Mouse (Mus musculus): ENCODE measurements around the gene Zfp811.
"Not testable (repeated sequence)": the region's sequence is repeated elsewhere in the genome, so short reads cannot be mapped to it uniquely, and the experiment has no call there.

The Zfp811 gene

DNA sequence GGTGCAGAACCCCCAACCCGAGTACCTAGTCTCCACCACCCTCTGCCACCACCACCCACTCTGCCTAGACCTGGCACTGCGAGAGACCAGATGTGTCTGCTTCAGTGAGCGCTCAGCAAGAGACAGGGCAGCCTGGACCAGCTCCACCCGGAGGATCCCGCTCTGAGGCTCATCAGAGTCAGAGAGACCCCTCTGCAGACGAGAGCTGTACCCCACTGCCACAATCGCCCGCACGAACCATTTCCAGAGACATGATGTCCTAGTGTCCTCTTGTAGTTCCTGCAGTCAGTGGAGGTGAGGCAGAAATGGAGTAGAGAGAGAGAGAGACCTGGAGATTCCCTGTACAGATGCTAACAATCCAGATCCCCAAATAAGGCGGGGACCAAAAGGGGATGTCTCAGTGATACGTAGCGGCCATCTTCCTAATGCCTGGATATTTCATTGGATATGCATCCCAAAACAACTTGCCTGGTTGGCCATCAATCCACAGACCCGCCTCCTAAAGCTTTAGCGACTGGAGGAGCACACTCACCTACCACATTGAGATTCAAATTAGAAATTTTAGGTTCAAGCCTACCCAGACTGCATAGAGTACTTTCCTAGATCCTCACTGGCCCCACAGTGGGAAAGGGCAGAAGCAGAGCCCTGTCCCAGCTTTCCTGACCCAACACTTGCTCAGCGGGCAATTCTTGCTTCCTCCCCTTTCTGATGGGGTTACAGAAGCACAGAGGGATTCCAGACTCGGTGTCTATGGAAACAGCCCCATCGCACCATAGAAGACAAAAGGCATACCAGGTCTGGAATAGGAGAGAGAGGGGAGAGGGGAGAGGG lies at the start of gene Zfp811:
Zfp811 (minus strand) TSS at position 388 of the 831 bp plus-strand sequence.
- DNase-seq (ENCODE audit: low spot score) = no peak

GRCm38 (mm10) chr17:32856713-32857112 lies 47.0 kb upstream of the Zfp811 start:
- DNase-seq (ENCODE audit: low spot score) = not testable (repeated sequence)

DNA sequence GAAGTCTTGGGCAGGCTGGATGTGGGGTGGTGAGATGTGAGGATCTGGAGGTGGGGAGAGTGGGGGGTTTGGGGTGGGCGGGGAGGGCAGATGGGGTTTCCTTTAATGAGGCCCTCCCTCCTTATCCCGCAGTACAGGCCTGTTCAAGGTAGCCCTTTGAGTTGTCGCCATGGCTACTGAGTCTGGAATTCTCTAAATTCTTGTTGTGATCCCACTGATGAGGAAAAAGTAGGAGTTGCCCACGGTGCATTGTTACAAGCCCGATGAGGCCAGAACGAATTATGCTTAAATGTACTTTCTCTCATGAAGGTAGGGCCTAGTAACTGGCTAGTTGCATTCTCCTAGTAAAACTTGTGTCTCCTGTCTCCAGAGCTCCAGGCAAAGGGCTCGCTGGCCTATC lies 41.9 kb upstream of the Zfp811 start:
- no peak for DNase-seq (ENCODE audit: low spot score)

DNA sequence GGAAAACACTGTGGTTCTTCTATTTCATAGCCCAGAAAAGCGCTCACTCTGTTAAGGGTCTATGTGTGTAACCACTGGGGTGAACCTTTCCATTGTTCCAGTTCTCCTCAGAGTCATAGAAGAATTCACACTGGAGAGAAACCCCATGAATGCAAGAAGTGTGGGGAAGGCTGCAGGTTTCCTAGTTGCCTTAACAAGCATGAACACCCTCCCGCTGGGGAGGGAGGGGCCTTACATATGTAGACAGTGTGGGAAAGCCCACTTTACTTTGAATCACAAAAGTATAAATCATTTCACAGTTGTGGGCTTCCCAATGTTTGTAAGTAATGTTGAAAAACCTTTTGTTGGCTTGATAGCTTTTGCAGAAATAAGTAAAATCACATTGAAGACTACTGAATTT lies 31.7 kb upstream of the Zfp811 start:
- DNase-seq (ENCODE audit: low spot score) = no peak

DNA sequence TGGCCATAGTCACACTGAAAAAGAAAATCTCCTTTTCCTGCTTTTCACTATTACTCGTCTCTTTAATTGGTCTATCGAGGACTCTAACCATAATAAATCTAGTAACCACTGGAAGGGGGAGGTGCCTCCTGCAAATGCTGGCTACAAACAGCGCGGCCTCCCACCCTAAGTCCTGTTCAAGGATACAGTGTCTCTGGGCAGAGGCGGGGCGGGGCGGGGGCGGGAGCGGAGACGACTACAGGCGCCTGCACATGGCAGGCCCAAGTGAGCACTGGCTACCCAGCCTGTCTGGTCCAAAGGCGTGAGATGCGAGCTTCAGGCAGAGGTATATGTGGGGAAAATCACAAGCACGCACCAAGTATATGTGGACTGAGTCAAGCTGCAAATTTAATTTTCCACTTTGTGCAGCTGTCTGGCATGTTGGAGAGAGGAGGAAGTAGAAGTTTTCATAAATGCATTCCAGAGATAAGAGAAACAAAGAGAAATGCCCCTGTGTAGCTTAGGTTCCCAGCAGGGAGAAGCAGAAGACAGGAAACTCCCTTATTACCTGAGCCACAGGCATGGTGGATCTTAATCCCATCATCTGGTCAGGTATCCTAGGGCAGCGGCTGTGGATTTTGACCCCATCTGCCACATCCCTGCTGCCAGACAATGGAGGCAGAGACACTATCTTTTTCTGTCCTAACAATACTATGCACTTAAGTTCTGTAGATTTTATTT lies 29.5 kb upstream of the Zfp811 start:
- no peak for DNase-seq (ENCODE audit: low spot score)

GRCm38 (mm10) chr17:32830418-32830782 lies 20.7 kb upstream of the Zfp811 start:
- DNase-seq (ENCODE audit: low spot score) = no peak

DNA sequence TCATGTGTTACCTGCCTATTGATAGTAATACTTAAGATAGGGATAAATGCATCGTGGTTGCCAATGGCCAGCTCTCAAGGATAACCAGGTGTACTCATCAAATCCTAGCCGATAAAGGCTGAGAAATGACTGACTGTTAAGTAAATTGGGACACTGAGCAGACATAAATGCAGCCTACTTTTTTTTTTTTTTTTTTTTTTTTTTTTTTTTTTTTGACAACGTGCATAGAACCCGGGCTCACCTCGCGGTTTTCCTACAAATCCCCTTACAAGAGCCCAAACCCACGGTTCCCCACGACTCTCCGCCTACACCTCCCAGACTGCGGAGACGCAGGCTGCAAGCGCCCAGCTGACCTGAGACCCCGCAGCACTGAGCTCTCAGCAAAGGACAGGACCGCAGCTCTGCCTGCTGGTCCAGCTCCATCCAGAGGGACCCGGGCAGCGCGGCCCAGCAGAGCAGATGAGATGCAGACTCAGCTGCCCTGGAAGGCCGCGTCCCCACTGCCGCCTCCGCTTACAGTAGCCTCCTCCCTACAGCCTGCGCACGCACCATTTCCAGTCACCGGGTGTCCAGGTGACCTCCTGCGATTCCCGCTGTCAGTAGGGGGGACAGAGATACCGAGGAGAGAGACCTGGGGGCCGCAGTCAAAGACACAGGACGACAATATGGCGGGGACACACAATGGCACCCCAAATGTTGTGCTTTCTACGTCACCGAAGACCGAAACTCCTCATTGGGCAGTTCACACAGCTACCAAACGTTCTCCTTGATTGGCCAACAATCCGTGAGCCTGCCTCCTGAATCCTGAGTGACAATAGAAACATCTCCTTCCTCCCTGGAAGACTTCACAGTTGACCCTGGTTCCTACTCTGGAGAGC lies 20.0 kb upstream of the Zfp811 start, which contains the start of gene Zfp799:
Zfp799 (minus strand) TSS at position 722 of the 878 bp plus-strand sequence.
- DNase-seq (ENCODE audit: low spot score) = peak; percentile 62

GRCm38 (mm10) chr17:32816074-32816784 lies 6.5 kb upstream of the Zfp811 start:
- no peak for DNase-seq (ENCODE audit: low spot score)

GRCm38 (mm10) chr17:32814136-32814535 lies 4.4 kb upstream of the Zfp811 start:
- no peak for DNase-seq (ENCODE audit: low spot score)

GRCm38 (mm10) chr17:32810648-32811047 lies 917 bp upstream of the Zfp811 start:
- no peak for DNase-seq (ENCODE audit: low spot score)

DNA sequence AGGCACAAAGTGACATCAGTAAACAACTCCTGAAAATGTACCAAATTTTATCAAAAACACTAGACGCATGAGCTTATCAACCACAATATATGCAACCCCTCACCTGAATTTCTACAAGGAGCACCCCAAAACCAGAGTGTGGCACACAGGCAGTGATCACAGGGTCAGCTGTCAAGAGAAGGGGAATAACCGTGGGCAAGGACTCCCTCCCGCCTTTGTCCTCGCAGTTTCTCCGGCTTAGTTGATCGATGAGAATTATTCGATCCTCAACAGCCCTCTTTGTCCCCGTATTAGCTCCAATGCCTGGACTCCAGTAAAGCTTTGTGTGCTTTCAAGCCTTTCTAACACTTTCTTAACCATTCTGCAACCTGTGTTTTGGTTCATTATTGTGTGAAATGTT lies 810 bp downstream of the Zfp811 start:
- no peak for DNase-seq (ENCODE audit: low spot score)

DNA sequence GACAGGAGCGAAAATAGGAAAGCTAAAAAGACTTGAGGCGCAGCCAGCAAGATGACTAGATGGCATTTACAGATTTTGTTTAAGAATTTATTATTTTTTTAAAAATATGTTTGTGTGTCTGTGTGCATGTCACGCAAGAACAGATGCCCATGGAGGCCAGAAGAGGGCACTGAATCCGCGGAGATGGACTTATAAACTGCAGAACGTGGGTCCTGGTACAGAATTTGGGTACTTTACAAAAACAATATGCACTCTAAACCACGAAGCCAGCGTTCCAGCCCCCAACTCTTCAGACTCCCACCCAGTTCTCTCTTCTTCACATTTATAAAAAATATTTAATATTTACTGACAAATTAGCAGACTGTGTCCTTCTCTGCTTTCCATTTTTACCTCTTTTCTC lies 20.5 kb downstream of the Zfp811 start:
- no peak for DNase-seq (ENCODE audit: low spot score)

GRCm38 (mm10) chr17:32788576-32788975 lies 21.2 kb downstream of the Zfp811 start:
- no peak for DNase-seq (ENCODE audit: low spot score)

- DNase-seq (ENCODE audit: low spot score) = peak; percentile 89
These were observed 21.6 kb downstream of the Zfp811 start, which contains the start of gene Zfp871 for GRCm38 (mm10) chr17:32788094-32788559. Gene Zfp871, minus strand, starts transcription at chr17:32788287.

- no peak for DNase-seq (ENCODE audit: low spot score)
These were observed 22.2 kb downstream of the Zfp811 start for GRCm38 (mm10) chr17:32787436-32788093.

DNA sequence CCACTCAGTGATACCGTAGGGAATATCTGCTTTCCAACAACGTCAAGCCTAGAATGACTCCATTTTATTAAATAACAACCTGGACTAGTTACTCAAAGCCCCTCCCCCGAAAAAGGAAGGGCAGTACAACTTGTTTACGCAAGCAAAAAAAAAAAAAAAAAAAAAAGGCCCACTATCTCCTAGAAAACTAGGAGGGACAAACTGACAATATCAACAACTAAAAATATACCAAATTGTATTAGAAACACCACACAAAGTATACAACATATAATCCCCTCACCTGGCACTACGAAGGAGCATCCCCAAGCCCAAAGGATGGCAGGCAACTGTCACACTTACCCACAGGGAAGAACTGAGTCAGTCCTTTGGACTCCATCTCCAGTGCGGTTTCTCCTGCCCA lies 22.8 kb downstream of the Zfp811 start:
- no peak for DNase-seq (ENCODE audit: low spot score)

DNA sequence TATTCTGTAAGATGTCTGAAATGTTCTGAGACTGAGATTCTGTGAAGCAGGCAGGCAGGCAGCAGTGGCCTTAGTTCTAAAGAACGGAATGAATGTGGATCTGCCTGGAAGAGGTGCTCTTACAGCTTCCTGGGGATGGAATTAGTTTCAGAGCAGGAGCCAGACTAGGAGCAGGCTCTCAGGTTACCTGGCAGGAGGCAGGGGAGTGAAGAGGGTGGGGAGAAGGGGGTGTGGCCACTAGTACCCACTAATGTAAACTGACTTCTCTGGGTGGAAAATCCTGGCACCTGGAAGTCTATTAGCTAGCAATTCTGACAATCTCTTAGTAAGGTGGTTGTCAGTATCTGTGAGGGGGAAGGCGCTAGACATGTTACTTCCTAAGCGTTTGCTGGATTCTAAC lies 24.1 kb downstream of the Zfp811 start:
- no peak for DNase-seq (ENCODE audit: low spot score)

GRCm38 (mm10) chr17:32777564-32777963 lies 32.2 kb downstream of the Zfp811 start:
- peak; percentile 30 for DNase-seq (ENCODE audit: low spot score)

GRCm38 (mm10) chr17:32771213-32771612 lies 38.5 kb downstream of the Zfp811 start:
- DNase-seq (ENCODE audit: low spot score) = no peak

DNA sequence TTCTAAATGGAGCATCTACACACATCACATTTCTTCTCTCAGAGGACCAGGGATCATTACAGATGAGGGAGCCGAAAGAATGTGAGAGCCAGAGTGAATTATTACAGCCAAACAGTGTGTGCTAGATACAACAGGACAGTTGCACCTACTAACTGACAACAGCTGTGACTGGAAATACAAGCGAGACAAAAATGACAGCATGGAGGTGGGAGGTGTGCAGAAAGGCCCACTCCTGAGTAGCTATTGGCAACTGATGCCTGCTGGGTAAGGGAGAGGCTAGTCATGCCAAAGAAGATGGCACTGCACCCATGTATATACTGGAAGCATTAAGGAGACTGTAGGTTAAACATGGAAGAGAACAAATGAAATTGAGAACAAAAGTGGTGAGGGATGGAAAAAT lies 43.3 kb downstream of the Zfp811 start:
- no peak for DNase-seq (ENCODE audit: low spot score)

DNA sequence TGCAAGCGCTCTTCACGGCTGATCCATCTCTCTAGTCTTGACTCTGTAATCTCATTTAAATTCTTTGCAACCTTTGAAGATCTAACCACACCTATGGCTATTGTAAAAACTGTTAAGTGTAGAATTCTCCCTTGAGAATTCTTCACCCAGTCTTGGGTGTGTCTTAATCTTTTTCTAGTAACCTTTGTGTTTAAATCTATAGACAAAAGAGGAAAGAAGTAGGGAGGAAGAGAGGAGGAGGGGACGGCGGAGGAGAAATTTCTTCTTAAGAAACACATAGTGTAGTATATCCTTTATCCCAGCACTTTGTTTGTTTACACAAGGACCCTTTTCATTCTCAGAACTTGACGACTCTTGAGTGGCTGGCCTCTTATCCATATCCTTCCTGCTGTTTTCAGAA lies 52.4 kb downstream of the Zfp811 start:
- DNase-seq (ENCODE audit: low spot score) = no peak

Data from layer of hippocampus, adult 9-10 months (tissue).